Mouse (Mus musculus) activated CD4-positive, CD25-positive, alpha-beta regulatory T cell, adult 9 weeks (primary cell): Measurements from ENCODE around the gene Myo9b. TPM values are rescaled to one million over a fixed set of nuclear protein-coding genes. Genes with fewer than 3 reads are reported as not detected.

Source experiments
- polyA plus RNA-seq: library from polyadenylated mRNA; unstranded; fragments of 100-300 nt; shearing (Covaris generic); gene quantifications from one replicate; pipeline ENCODE4 v1.2.1, GENCODE M21; 2017

Myo9b gene
- polyA plus RNA-seq: 37.5 TPM

DNA sequence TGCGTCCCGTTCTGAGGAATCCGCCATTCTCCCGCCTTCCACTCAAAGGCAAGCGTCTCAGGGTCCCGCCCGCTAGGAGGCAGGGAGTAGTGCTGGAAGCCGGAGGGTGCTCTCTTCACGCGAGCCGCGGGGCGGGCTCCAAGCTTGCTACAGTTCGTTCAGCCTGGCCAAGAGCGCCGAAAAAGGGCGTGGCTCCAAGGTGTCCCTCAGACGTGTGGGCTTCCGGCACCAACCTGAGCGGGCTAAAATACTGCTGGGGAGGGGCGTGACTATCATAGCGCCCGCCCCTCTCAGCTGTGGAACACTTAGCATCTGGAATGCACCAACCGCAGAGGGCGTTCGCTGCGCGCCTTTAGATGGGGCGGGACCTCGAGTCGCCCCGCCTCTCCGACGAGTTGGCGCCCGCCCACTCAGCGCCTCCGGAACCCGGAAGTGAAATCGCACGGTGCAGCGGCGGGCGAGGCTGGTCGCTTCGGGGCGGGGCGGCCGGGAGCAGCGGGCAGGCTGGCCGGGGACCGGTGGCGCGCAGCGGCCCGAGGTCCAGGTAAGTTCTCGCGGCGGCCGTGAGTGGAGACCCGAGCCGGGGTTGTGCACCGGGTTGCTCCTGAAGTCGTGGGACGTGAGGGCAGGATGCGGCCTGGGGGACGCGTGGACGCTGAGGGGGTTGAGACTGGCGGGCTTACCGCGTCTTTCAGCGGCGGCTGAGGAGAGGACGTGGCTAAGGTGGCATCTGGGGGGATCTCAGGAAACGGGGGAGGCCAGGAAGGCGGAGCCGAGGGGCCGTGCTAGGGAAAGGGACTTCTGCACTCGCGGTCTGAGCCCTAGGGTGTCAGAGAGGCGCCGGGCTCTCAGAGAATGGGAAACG lies at the start of gene Myo9b, which contains the start of gene Haus8:
Gene Myo9b (plus strand): TSS at position 429 of the 865 bp plus-strand sequence.
Gene Haus8 (minus strand): TSS at position 649 of the 865 bp plus-strand sequence.

DNA sequence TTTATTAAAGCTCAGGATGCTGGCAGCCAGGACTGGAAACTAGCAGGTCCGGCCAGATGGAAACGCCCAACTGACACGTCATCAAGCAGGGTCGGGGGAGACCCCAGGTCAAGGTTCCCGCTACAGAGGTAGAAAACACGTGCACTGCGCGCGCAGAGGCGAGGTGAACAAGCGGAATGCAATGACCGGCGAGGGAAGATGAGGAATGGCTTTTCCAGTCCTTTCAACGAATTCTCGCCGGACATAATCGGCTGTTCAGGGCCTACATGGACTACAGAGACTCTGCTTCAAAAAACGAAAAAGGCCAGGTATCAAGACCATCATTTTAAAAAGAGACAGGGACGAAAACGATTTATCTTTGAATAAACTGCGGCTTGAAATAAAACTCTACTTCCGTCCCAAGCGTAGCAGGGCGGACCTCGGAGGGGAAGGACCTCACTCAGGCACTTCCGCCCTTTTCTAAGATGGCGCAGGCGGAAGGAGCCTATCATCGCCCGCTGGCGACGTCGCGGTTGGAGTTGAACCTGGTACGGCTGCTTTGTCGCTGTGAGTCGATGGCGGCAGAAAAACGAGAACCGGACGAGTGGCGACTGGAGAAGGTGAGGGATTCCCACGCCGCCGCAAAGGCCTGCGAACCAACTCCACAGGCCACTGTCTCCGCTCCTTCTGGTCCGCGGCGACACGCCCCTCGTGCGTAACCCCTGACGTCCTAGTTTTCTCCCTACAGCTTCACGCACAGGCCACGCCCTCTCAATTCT lies 94.4 kb downstream of the Myo9b start, which contains the start of gene Use1:
Gene Use1 (plus strand): TSS at position 78 of the 758 bp plus-strand sequence.

DNA sequence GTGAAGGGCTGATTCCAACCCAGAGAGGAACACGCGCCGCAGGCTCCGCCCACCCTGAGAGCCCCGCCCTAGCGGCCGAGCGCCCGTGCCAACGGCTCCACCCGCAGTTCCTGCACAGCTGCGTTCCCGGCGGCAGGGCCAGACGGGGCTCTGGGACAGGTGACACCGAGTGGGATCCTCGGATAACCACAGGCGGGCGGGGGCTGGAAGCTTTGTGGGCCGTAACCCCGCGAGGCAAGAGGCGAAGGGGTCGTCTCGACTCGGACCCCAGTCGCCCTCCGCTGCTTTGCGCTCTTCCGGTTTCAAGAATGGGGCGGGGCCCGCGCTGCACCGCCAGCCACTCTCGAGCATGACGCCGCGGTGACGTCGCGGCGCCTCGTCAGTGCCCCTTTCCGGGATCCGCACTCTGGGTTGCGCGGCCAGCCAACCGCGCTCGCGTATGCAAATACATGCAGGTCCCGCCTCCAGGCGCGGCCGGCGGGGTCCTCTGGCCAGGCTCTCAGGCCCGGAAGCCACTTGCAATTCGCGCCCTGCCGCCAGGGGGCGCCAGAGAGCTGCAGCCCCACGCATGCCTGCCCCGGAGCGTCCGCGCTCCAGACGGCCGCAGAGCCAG lies 98.8 kb downstream of the Myo9b start, which contains the start of gene Ocel1:
Gene Ocel1 (plus strand): TSS at position 63 of the 613 bp plus-strand sequence.

DNA sequence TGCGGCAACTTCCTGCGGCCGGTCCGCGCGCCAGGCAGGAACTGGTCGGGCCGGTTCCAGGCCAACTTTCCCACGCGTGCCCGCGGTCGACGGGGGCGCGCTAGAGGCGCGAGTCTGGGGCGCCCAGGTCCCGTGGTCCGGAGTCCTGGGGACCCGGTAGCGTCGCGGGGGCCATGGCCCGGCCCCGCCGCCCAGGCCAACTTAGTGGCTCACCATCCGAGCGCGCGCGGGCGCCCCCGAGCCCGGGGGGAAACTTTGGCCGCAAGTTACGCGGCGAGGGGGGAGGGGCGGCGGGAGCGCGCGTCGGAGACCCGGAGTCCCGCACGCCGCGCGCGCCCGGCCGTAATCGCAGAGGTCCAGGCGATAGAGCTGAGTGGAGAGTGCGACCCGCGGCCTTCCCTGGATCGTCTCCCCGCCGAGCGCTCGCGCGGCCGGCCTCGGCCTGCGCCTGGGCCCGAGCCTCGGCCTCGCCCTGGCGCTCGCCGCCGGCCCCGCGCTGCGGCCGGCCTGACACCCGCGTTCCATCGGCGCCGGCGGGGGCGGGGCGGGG lies 109.0 kb downstream of the Myo9b start, which contains the start of gene Nr2f6:
Gene Nr2f6 (minus strand): TSS at position 540 of the 550 bp plus-strand sequence.

DNA sequence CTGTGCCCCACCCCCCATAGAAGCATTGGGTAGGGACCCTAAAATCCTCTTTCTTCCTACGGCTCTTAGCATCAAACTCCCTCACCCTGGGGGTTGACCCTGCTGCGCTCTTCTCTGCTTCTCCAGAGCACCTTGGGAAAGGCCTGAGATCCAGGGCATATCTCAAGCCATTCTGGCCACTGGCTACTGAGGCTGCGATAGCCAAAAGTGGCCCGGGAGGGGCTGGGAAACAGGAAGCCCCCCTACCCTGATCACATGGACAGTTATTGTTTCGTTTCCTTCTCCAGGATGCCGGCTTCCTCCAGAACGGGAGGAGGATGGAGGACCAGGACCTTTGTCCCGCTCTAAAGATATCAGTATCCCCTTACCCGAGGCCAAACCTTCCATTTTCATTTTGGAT lies 123.1 kb downstream of the Myo9b start, which contains the start of gene Ushbp1:
Gene Ushbp1 (minus strand): TSS at position 174 of the 400 bp plus-strand sequence.

DNA sequence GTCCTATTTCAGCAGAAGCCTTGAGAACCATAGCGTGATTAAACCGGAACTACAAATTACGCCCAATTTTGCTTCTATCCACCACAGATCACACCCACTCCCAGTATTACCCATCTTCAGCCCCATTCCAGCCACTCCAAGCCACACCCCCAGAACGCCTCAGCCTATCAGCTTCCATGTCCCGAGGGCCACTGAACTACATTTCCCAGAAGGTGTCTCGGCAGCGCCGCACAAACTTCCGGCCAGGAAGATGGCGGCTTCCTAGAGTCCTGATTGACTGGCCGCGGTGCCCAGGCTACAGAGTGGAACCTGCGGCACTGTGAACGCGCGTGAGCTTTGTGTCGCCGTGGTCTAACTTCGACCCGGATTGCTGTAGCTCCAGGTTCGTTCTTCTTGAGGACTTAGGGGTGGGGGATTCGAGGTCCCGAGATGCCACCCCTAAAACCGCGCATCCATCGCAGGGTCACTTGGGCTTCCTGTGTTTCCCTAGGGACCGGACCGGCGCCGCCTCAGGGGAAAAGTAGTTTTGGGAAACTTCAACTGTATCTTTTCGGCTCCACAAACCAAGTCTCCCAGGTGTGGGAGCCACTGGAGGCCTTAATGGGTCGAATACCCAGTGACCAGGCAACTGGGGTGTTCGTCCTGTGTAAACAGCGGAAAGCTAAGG lies 124.3 kb downstream of the Myo9b start, which contains the start of gene Babam1:
Gene Babam1 (plus strand): TSS at position 223 of the 667 bp plus-strand sequence.

DNA sequence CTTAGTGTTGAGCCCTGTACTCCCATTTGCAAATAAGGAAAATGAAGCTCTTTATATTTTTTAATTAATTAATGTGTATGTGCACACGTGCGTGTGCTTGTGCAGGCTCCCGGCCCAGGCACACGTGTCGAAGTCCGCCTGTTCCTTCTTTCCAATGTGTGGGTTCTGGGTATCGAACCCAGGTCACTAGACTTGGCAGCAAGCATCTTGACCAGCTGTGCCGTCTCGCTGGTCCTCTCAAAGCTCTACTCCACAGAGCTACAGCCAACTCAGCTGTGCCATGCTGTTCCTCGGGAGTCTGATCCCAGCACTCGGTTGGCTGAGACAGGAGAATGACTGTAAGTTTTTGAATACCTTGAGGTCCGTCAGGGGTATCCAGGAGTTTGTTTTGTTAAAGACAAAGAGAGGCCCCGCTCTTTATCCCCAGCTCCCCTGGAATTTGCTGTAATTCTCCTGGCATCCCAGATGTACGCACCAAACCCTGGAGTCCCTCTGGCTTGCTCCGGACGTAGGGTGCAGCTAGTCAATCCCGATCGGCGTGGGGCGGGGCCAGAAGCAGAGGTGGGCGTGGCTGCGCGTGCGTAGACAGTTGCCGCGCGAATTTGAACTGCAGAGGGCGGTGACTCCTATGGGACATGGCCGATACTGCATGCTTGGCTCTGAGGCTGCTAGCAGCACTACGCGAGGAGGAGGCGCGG lies 133.0 kb downstream of the Myo9b start, which contains the start of gene Ankle1:
Gene Ankle1 (plus strand): TSS at position 610 of the 698 bp plus-strand sequence.

Other genes with a start within 250 kb of the Myo9b start
- gene Haus8, start 220 bp downstream of the Myo9b start, polyA plus RNA-seq: 36.9 TPM
- gene Use1, start 94.1 kb downstream of the Myo9b start, polyA plus RNA-seq: 167 TPM
- 5.9 TPM for gene Ocel1, start 98.6 kb downstream of the Myo9b start, polyA plus RNA-seq
- gene Nr2f6, start 109.2 kb downstream of the Myo9b start, polyA plus RNA-seq: 0.31 TPM
- gene Ushbp1, start 123.1 kb downstream of the Myo9b start, polyA plus RNA-seq: 0.06 TPM
- gene Babam1, start 124.1 kb downstream of the Myo9b start, polyA plus RNA-seq: 124 TPM
- 2.1 TPM for gene Ankle1, start 133.3 kb downstream of the Myo9b start, polyA plus RNA-seq
- gene Abhd8, start 190.9 kb downstream of the Myo9b start, polyA plus RNA-seq: 96.5 TPM
- 99.9 TPM for gene Mrpl34, start 192.2 kb downstream of the Myo9b start, polyA plus RNA-seq
- gene Dda1, start 196.5 kb downstream of the Myo9b start, polyA plus RNA-seq: 70.3 TPM
- gene Ano8, start 213.2 kb downstream of the Myo9b start, polyA plus RNA-seq: 0.12 TPM
- 6.3 TPM for gene Gtpbp3, start 215.4 kb downstream of the Myo9b start, polyA plus RNA-seq
- gene Plvap, start 239.0 kb downstream of the Myo9b start, polyA plus RNA-seq: 0.23 TPM